Mouse (Mus musculus): ENCODE data around the gene Ear6. TPM values are rescaled to one million over a fixed set of nuclear protein-coding genes. Genes with fewer than 3 reads are reported as not detected.
"Not testable (repeated sequence)": the region's sequence is repeated elsewhere in the genome, so short reads cannot be mapped to it uniquely, and the experiment has no call there.

The Ear6 gene
- polyA plus RNA-seq, 1 experiment from 2014 or later: not detected

GRCm38 (mm10) chr14:51863603-51864002 is 10.1 kb downstream of the Ear6 start:
- not testable (repeated sequence) for H3K4me3 ChIP-seq (ENCODE audit: low read length); H3K27me3 ChIP-seq (ENCODE audit: insufficient read depth, low read length); H3K9ac ChIP-seq (replicated peaks; ENCODE audit: low read length); H3K4me1 ChIP-seq (ENCODE audit: insufficient read depth, low read length); H3K9me3 ChIP-seq (ENCODE audit: low read length); H3K27ac ChIP-seq (ENCODE audit: low read length); H3K36me3 ChIP-seq (ENCODE audit: insufficient read depth, low read length); H3K4me2 ChIP-seq (replicated peaks; ENCODE audit: low read depth, low read length); ATAC-seq (ENCODE audit: low FRiP score, low TSS enrichment)
- 42% methylated on average over 1 of the region's 1 CpGs for WGBS

- no peak for ATAC-seq (ENCODE audit: low FRiP score, low TSS enrichment)
- H3K27me3 ChIP-seq (ENCODE audit: insufficient read depth, low read length): no peaks in the 10 kb centered on the region
- H3K4me1 ChIP-seq (ENCODE audit: insufficient read depth, low read length): no peaks in the 10 kb centered on the region
- H3K36me3 ChIP-seq (ENCODE audit: insufficient read depth, low read length): no peaks in the 10 kb centered on the region
- H3K4me3 ChIP-seq (ENCODE audit: low read length): no peak overlapping the region
- H3K27ac ChIP-seq (ENCODE audit: low read length): no peak overlapping the region
- 69% methylated on average over 2 of the region's 2 CpGs for WGBS
- no peak overlapping the region for H3K9ac ChIP-seq (replicated peaks; ENCODE audit: low read length)
- no peak overlapping the region for H3K4me2 ChIP-seq (replicated peaks; ENCODE audit: low read depth, low read length)
- H3K9me3 ChIP-seq (ENCODE audit: low read length): no peaks in the 10 kb centered on the region
Observed at GRCm38 (mm10) chr14:51870756-51871155, 17.3 kb downstream of the Ear6 start.

- Histone ChIP-seq H3K4me3 (ENCODE audit: low read length) (no peak overlapping the region), H3K9me3 (ENCODE audit: low read length) (no peaks in the 10 kb centered on the region), H3K36me3 (ENCODE audit: insufficient read depth, low read length) (no peaks in the 10 kb centered on the region), H3K4me1 (ENCODE audit: insufficient read depth, low read length) (no peaks in the 10 kb centered on the region), H3K9ac (replicated peaks; ENCODE audit: low read length) (no peak overlapping the region), H3K4me2 (replicated peaks; ENCODE audit: low read depth, low read length) (no peak overlapping the region), H3K27ac (ENCODE audit: low read length) (no peak overlapping the region), H3K27me3 (ENCODE audit: insufficient read depth, low read length) (no peaks in the 10 kb centered on the region)
- 69% methylated on average over 9 of the region's 9 CpGs for WGBS
- ATAC-seq (ENCODE audit: low FRiP score, low TSS enrichment): no peak
Observed at GRCm38 (mm10) chr14:51871741-51872140, 18.2 kb downstream of the Ear6 start.

DNA sequence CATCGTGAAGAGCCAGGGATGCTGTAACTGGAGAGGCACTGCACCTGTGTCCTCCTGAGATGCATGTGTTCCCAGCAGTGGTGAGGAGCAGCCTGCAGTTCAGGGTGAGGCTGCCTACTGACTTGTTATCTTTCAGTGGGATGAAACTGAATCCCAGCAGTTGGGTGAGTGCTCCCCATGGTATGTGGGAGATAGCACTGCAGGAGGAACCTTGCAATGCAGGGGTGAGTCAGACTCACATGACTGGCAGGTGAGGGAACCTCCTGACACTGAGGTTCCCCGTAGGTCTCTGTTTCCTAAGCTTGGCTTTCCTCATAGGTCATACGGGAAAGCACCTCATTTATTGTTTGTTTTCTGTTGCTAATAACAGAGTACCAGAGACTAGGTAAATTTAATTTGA is 24.0 kb downstream of the Ear6 start:
- Histone ChIP-seq H3K9me3 (ENCODE audit: low read length) (no peaks in the 10 kb centered on the region), H3K4me2 (replicated peaks; ENCODE audit: low read depth, low read length) (no peak overlapping the region), H3K27me3 (ENCODE audit: insufficient read depth, low read length) (no peaks in the 10 kb centered on the region), H3K9ac (replicated peaks; ENCODE audit: low read length) (no peak overlapping the region), H3K4me1 (ENCODE audit: insufficient read depth, low read length) (no peaks in the 10 kb centered on the region), H3K27ac (ENCODE audit: low read length) (no peak overlapping the region), H3K36me3 (ENCODE audit: insufficient read depth, low read length) (no peaks in the 10 kb centered on the region), H3K4me3 (ENCODE audit: low read length) (no peak overlapping the region)
- no peak for ATAC-seq (ENCODE audit: low FRiP score, low TSS enrichment)
- WGBS: 64% methylated on average over 3 of the region's 3 CpGs

DNA sequence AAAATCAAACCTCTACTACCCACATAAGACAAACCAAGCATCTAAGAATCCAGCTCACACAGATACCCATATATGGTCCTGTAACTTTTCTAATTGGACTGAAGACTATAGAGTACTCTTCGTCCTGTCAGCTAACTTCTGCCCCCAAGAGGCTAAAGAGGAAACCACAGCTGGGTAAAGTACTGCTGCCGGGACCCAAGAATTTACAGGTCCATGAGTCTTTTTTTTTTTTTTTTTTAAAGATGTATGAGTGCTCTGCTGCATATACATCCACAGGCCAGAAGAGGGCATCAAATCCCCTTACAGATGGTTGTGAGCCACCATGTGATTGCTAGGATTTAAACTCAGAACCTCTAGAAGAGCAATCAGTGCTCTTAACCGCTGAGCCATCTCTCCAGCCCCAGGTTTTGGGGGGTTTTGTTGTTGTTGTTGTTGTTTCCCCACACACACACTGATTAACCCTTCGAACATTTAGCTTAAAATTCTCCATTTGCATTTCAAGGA is 30.1 kb downstream of the Ear6 start:
- no peaks in the 10 kb centered on the region for H3K27me3 ChIP-seq (ENCODE audit: insufficient read depth, low read length)
- peak overlapping the region; percentile 83 for H3K9ac ChIP-seq (replicated peaks; ENCODE audit: low read length)
- H3K4me3 ChIP-seq (ENCODE audit: low read length): peak overlapping the region; percentile 76
- peak overlapping the region; percentile 86 for H3K4me2 ChIP-seq (replicated peaks; ENCODE audit: low read depth, low read length)
- peaks cover 12% of the 10 kb centered on the region for H3K4me1 ChIP-seq (ENCODE audit: insufficient read depth, low read length)
- 1% methylated on average over 4 of the region's 4 CpGs for WGBS
- peak; percentile 55 for ATAC-seq (ENCODE audit: low FRiP score, low TSS enrichment)
- peak overlapping the region; percentile 84 for H3K27ac ChIP-seq (ENCODE audit: low read length)
- H3K9me3 ChIP-seq (ENCODE audit: low read length): no peaks in the 10 kb centered on the region
- peaks cover 19% of the 10 kb centered on the region for H3K36me3 ChIP-seq (ENCODE audit: insufficient read depth, low read length)

GRCm38 (mm10) chr14:51884031-51884544 is 30.6 kb downstream of the Ear6 start:
- peak; percentile 60 for ATAC-seq (ENCODE audit: low FRiP score, low TSS enrichment)
- peak overlapping the region; percentile 83 for H3K9ac ChIP-seq (replicated peaks; ENCODE audit: low read length)

GRCm38 (mm10) chr14:51884598-51885331 is 31.3 kb downstream of the Ear6 start, which contains the start of gene Mettl17:
Gene Mettl17 (plus strand): TSS chr14:51884842.
- Histone ChIP-seq H3K4me3 (ENCODE audit: low read length) (peak within 1 kb of the TSS; percentile 76), H3K9me3 (ENCODE audit: low read length) (no peaks in the 10 kb centered on the region), H3K9ac (replicated peaks; ENCODE audit: low read length) (peak within 1 kb of the TSS; percentile 83), H3K27me3 (ENCODE audit: insufficient read depth, low read length) (no peaks in the 10 kb centered on the region), H3K27ac (ENCODE audit: low read length) (peak within 1 kb of the TSS; percentile 84), H3K4me2 (replicated peaks; ENCODE audit: low read depth, low read length) (peak within 1 kb of the TSS; percentile 86), H3K4me1 (ENCODE audit: insufficient read depth, low read length) (peaks cover 12% of the 10 kb centered on the region), H3K36me3 (ENCODE audit: insufficient read depth, low read length) (peaks cover 31% of the 10 kb centered on the region)
- under 1% methylated on average over 43 of the region's 43 CpGs for WGBS
- peak; percentile 97 for ATAC-seq (ENCODE audit: low FRiP score, low TSS enrichment)

More at GRCm38 (mm10) chr14:51884031-51884544, 30.6 kb downstream of the Ear6 start:
- Histone ChIP-seq H3K27ac (ENCODE audit: low read length) (peak overlapping the region; percentile 84), H3K27me3 (ENCODE audit: insufficient read depth, low read length) (no peaks in the 10 kb centered on the region), H3K9me3 (ENCODE audit: low read length) (no peaks in the 10 kb centered on the region), H3K4me1 (ENCODE audit: insufficient read depth, low read length) (peaks cover 12% of the 10 kb centered on the region), H3K36me3 (ENCODE audit: insufficient read depth, low read length) (peaks cover 24% of the 10 kb centered on the region), H3K4me2 (replicated peaks; ENCODE audit: low read depth, low read length) (peak overlapping the region; percentile 86), H3K4me3 (ENCODE audit: low read length) (peak overlapping the region; percentile 76)
- WGBS: 2% methylated on average over 13 of the region's 14 CpGs

DNA sequence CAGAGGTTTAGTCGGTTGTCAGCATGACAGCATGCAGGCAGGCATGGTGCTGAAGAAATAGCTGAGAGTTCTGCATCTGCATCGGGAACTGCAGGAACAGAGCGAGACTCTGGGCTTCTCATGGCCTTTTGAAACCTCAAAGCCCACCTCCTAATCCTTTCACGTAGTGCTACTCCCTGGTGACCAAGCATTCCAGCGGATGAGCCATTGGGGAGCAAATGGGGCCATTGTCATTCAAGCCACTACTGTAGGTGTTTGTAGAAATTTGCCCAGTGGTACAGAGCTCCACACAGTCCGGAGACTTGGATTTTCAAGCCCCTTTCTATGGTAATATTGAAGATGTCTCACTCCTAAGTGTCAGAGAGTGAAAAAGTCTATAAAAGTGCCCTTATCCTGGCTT is 32.6 kb downstream of the Ear6 start:
- Histone ChIP-seq H3K36me3 (ENCODE audit: insufficient read depth, low read length) (peaks cover 43% of the 10 kb centered on the region), H3K4me2 (replicated peaks; ENCODE audit: low read depth, low read length) (peak overlapping the region; percentile 86), H3K4me1 (ENCODE audit: insufficient read depth, low read length) (peaks cover 12% of the 10 kb centered on the region), H3K9ac (replicated peaks; ENCODE audit: low read length) (no peak overlapping the region), H3K27ac (ENCODE audit: low read length) (no peak overlapping the region), H3K4me3 (ENCODE audit: low read length) (no peak overlapping the region), H3K9me3 (ENCODE audit: low read length) (no peaks in the 10 kb centered on the region), H3K27me3 (ENCODE audit: insufficient read depth, low read length) (no peaks in the 10 kb centered on the region)
- ATAC-seq (ENCODE audit: low FRiP score, low TSS enrichment): no peak
- 64% methylated on average over 6 of the region's 6 CpGs for WGBS

DNA sequence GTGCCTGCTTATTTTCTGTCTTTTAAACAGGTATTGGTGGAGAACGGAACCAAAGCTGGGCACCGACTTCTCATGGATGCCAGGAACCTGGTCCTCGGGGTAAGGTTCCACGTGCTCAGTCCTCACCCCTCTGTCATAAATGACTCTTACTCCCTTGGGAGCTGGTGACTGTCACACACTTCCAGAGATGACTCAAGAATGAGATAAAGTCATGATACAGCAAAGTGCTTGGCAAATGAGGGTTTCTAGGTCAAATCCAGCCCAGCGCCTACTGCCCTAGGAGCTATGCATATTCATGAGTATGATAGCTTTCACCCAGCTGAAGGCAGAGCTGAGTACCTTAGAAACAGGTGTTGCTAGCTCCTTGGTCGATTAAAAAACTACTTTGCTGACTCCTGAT is 36.3 kb downstream of the Ear6 start:
- Histone ChIP-seq H3K27ac (ENCODE audit: low read length) (no peak overlapping the region), H3K4me2 (replicated peaks; ENCODE audit: low read depth, low read length) (no peak overlapping the region), H3K9ac (replicated peaks; ENCODE audit: low read length) (no peak overlapping the region), H3K36me3 (ENCODE audit: insufficient read depth, low read length) (peaks cover 57% of the 10 kb centered on the region), H3K9me3 (ENCODE audit: low read length) (no peaks in the 10 kb centered on the region), H3K4me1 (ENCODE audit: insufficient read depth, low read length) (peaks cover 12% of the 10 kb centered on the region), H3K27me3 (ENCODE audit: insufficient read depth, low read length) (no peaks in the 10 kb centered on the region), H3K4me3 (ENCODE audit: low read length) (no peak overlapping the region)
- WGBS: 91% methylated on average over 6 of the region's 6 CpGs
- no peak for ATAC-seq (ENCODE audit: low FRiP score, low TSS enrichment)

All from kidney, embryonic 16.5 days (tissue).